Mouse (Mus musculus) kidney, adult 2 months (tissue): ENCODE measurements around the gene Spata21.

Source experiments
- CTCF ChIP-seq: fragments of 200-500 bp; conservative IDR thresholded peaks from 2 replicates; pipeline ENCODE4 v1.5.1; 2011; ENCODE audit warnings: low read depth, mild to moderate bottlenecking, control low read depth, low read length, moderate library complexity, mixed read lengths; ENCODE audit not compliant: insufficient read depth, insufficient read length
- POLR2A ChIP-seq: fragments of 200-500 bp; IDR thresholded peaks from one replicate; pipeline ENCODE4 v1.6.1; 2011; ENCODE audit warnings: low read depth, low read length, control low read depth

- TF ChIP-seq POLR2A (no peak), CTCF (no peak)
Observed at GRCm38 (mm10) chr4:141114521-141114981, 26.4 kb downstream of the Spata21 start.
